Mouse (Mus musculus) intestine, embryonic 14.5 days (tissue): Measurements from ENCODE around the gene Ttyh3. TPM values are rescaled to one million over a fixed set of nuclear protein-coding genes. Genes with fewer than 3 reads are reported as not detected.
"Not testable (repeated sequence)": the region's sequence is repeated elsewhere in the genome, so short reads cannot be mapped to it uniquely, and the experiment has no call there.

Experiments used
- ATAC-seq: fragments of 200-750 bp; cut with Nextera tagmentation; replicated peaks from 2 replicates; pipeline ENCODE4 v1.8.0; 2017; ENCODE audit warnings: low read depth, moderate number of reproducible peaks, moderate TSS enrichment, moderate library complexity; ENCODE audit not compliant: low FRiP score, low TSS enrichment
- DNase-seq: peaks from one replicate; pipeline ENCODE4 v3.0.0-alpha.2; 2018; ENCODE audit warnings: low spot score
- H3K27ac ChIP-seq: fragments of 300-500 bp; sonication (generic); 2 replicates; pipeline ENCODE4 v1.5.1; 2014; ENCODE audit warnings: low read depth, mild to moderate bottlenecking, control low read depth
- H3K27me3 ChIP-seq: fragments of 300-500 bp; sonication (generic); replicated peaks from 2 replicates; pipeline ENCODE4 v1.6.1; 2014; ENCODE audit warnings: low read length, control low read depth; ENCODE audit not compliant: control insufficient read depth, insufficient read depth
- H3K36me3 ChIP-seq: fragments of 300-500 bp; sonication (generic); 2 replicates; pipeline ENCODE4 v1.6.1; 2014; ENCODE audit warnings: low read length, control low read depth; ENCODE audit not compliant: control insufficient read depth, insufficient read depth
- H3K4me1 ChIP-seq: fragments of 300-500 bp; sonication (generic); replicated peaks from 2 replicates; pipeline ENCODE4 v1.6.1; 2014; ENCODE audit warnings: low read length, control low read depth, mixed read lengths; ENCODE audit not compliant: control insufficient read depth, insufficient read depth
- H3K4me2 ChIP-seq: fragments of 300-500 bp; sonication (generic); 2 replicates; pipeline ENCODE4 v1.6.1; 2014; ENCODE audit warnings: low read length
- H3K4me3 ChIP-seq: fragments of 300-500 bp; sonication (generic); 2 replicates; pipeline ENCODE4 v1.5.1; 2014; ENCODE audit warnings: low read depth, low read length, control low read depth, mixed read lengths
- H3K9ac ChIP-seq: fragments of 300-500 bp; sonication (generic); 2 replicates; pipeline ENCODE4 v1.6.1; 2014; ENCODE audit warnings: mild to moderate bottlenecking, low read length
- H3K9me3 ChIP-seq: fragments of 300-500 bp; sonication (generic); 2 replicates; pipeline ENCODE4 v1.6.1; 2016; ENCODE audit warnings: low read length, control low read depth; ENCODE audit not compliant: control insufficient read depth
- WGBS: fragments of 180-500 bp; shearing (Covaris S2); extraction: QIAGEN DNeasy Blood & Tissue Kit; methylation state at CpG from one replicate; pipeline ENCODE4 v1.1.7; 2014; 5-methylcytosine and 5-hydroxymethylcytosine counted together
- polyA plus RNA-seq: library from polyadenylated mRNA; unstranded; fragments of >200 nt; fragmentation: Nextera tagmentation; extraction: Ambion mirVana; gene quantifications from 2 replicates; pipeline ENCODE4 v1.2.1, GENCODE M21; 2014

Gene Ttyh3
- polyA plus RNA-seq, 1 experiment from 2014 or later = 44.8 TPM

- DNase-seq (no peak), ATAC-seq (no peak)
- no peaks in the 10 kb centered on the region; the same call in 1 of the 2 replicates for H3K4me1 ChIP-seq
- no peak overlapping the region for H3K4me3 ChIP-seq
- no peak overlapping the region for H3K9ac ChIP-seq
- no peak overlapping the region for H3K27ac ChIP-seq
- H3K4me2 ChIP-seq = no peak overlapping the region
- H3K27me3 ChIP-seq = no peaks in the 10 kb centered on the region
- H3K36me3 ChIP-seq = peaks cover 51% of the 10 kb centered on the region
- 83% methylated on average over 11 of the region's 11 CpGs for WGBS
- no peaks in the 10 kb centered on the region for H3K9me3 ChIP-seq
Observed at GRCm38 (mm10) chr5:140675640-140676039, 26.8 kb upstream of the Ttyh3 start.

DNA sequence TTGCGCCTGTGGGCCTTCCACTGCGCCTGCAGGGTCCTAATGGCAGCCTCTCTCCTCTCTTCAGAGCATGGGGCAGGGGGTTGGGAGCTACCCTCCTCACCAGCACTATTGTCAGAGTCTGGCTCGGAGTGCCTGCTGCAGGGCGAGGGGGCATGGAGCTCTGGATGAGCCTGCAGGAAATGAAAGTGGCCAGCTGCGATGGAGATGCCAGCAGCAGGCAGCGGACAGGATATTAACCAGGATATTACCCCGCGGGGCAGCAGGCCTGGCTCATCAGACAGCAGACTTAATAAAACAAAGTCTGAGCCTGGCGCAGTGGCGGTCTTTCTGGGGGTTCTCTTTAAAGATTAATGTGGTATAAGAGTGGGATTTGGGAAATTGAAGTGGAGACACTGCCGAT lies 26.2 kb upstream of the Ttyh3 start:
- Histone ChIP-seq H3K9ac (no peak overlapping the region), H3K27ac (no peak overlapping the region), H3K36me3 (peaks cover 57% of the 10 kb centered on the region), H3K4me1 (no peaks in the 10 kb centered on the region; the same call in 1 of the 2 replicates), H3K27me3 (no peaks in the 10 kb centered on the region), H3K4me3 (no peak overlapping the region), H3K4me2 (no peak overlapping the region), H3K9me3 (no peaks in the 10 kb centered on the region)
- 72% methylated on average over 11 of the region's 11 CpGs for WGBS
- ATAC-seq = no peak
- DNase-seq = no peak

- Histone ChIP-seq H3K9ac (no peak overlapping the region), H3K4me1 (no peaks in the 10 kb centered on the region; the same call in 1 of the 2 replicates), H3K9me3 (peaks cover 3% of the 10 kb centered on the region), H3K27me3 (no peaks in the 10 kb centered on the region), H3K27ac (no peak overlapping the region), H3K36me3 (peaks cover 62% of the 10 kb centered on the region), H3K4me3 (no peak overlapping the region), H3K4me2 (no peak overlapping the region)
- 90% methylated on average over 17 of the region's 17 CpGs for WGBS
- DNase-seq (no peak), ATAC-seq (no peak)
Observed at GRCm38 (mm10) chr5:140674036-140674435, 25.2 kb upstream of the Ttyh3 start.

DNA sequence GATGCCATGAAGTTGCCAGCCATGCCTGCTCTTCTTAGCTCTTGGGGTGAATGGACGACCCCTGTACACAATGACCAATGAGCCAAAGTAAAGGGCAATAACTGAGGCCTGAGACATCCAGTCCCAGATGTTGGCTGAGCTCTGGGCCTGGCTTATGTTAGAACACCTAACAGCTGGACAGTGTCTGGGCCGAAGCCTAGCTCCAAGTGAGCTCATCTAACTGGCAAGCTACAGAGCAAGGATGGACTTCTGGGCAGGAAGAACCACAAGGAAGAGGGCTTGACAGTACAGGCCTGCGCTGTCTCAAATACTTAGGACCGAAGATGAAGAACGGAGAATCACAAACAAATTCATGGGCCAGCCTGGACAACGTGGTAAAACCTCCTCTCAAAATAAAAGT lies 23.8 kb upstream of the Ttyh3 start:
- H3K36me3 ChIP-seq = peaks cover 61% of the 10 kb centered on the region
- WGBS = 52% methylated on average over 6 of the region's 6 CpGs
- peak; percentile 86 for ATAC-seq
- H3K4me3 ChIP-seq, H3K4me1 ChIP-seq, H3K27me3 ChIP-seq, H3K4me2 ChIP-seq, H3K9ac ChIP-seq, H3K9me3 ChIP-seq, DNase-seq: not testable (repeated sequence)
- H3K27ac ChIP-seq = peak overlapping the region; percentile 79

DNA sequence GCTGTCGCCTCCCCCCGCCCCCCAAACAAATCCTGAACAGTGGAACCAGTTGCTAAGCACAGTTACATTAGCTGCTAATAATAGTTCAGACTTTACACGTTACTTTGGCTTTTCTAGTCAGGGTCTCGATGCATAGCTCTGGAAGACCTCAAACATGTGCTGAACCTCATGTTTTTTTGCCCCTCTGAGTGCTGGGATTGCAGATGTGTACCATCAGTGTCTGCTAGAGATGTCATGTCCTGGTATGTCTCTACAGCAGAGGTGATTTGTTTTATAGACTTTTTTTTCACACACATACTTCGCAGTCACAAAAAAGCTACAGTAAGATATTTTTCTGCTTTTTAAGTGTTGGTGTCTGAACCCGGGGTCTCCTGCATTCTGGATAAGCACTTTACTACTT lies 23.3 kb upstream of the Ttyh3 start:
- Histone ChIP-seq H3K27ac (peak overlapping the region; percentile 79), H3K9me3 (peaks cover 9% of the 10 kb centered on the region), H3K36me3 (peaks cover 56% of the 10 kb centered on the region), H3K4me3 (no peak overlapping the region), H3K9ac (no peak overlapping the region), H3K27me3 (no peaks in the 10 kb centered on the region), H3K4me2 (no peak overlapping the region), H3K4me1 (no peaks in the 10 kb centered on the region; the same call in 1 of the 2 replicates)
- WGBS = 57% methylated on average over 6 of the region's 6 CpGs
- DNase-seq = no peak
- peak; percentile 77 for ATAC-seq

DNA sequence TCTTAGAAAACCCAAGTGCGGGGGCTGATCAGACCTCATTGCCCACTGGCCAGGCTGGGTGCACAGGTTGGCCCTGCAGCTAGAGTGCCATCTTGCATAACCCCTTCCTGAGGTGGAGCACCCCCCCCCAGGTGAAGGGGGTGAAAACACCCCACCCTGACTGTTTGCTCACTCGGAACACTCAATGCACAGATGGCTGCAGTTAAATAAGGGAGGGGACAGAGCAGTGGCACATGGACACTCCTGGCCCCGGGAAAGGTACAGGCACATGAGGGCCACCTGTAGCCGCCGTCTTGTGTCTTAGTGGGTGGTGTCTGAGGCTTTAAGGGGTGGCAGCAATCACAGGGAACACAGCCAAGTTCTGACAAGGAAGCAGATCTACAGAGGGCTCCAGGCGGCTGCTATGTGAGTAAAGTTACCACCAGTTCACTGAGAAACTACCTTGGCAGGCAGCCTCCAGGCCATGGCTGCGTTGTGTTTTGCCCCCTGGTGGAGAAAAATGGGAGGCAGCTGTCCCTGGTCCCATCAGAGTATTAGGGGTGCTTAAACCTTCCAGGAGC lies 14.9 kb upstream of the Ttyh3 start:
- peak; percentile 81 for DNase-seq
- 0 out of 2 replicates have a peak, but pooled peaks have one; percentile 28 for ATAC-seq
- 50% methylated on average over 7 of the region's 7 CpGs for WGBS
- H3K4me3 ChIP-seq = no peak overlapping the region
- peaks cover 27% of the 10 kb centered on the region for H3K4me1 ChIP-seq
- no peak overlapping the region for H3K4me2 ChIP-seq
- no peak overlapping the region for H3K27ac ChIP-seq
- no peaks in the 10 kb centered on the region for H3K27me3 ChIP-seq
- H3K9me3 ChIP-seq = peaks cover 3% of the 10 kb centered on the region
- peaks cover 12% of the 10 kb centered on the region for H3K36me3 ChIP-seq
- H3K9ac ChIP-seq = no peak overlapping the region

DNA sequence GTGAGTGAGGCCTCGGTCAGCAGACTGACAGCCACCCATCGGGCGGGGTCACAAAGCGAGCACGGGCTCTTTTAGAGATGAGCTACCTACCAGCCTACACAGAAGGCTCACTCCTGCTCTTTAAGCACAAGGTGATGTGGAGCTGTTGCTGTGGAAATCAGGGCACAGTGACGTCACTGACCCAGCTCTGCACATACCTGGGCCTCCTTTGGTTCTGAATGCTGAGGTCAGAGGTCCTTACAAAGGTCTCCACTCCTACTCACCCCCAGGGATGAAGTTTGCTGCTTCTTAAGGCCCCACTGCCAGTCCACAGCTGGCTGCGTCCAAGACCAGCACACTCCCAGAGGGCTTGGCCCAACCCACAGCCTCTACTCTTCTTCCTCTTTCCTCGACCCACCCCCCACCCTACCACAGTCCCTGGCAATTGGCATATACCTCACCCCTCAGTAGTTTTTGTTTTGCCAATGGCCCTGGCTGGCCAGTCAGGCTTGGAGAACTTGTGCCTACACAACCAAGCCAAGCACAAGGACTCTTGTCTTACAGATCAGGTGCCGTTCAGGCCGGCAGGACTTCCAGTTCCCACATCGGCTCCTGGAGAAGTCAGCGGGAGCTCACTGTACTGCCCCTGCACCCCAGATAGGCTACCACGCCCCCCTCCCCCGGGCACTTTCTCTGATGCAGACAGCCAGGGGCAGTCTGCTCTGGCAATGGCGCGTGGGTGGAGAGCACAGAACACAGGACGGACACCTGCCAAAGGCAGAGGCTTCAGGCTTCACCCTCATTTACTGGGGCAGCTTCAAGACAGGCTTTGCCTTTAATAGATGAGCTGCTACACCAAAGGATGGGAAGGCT lies 14.1 kb upstream of the Ttyh3 start:
- no peak overlapping the region for H3K4me3 ChIP-seq
- no peak overlapping the region for H3K9ac ChIP-seq
- peaks cover 9% of the 10 kb centered on the region for H3K36me3 ChIP-seq
- ATAC-seq (0 out of 2 replicates have a peak, but pooled peaks have one; percentile 9), DNase-seq (no peak)
- peaks cover 27% of the 10 kb centered on the region for H3K4me1 ChIP-seq
- 69% methylated on average over 17 of the region's 17 CpGs for WGBS
- H3K4me2 ChIP-seq = no peak overlapping the region
- no peaks in the 10 kb centered on the region for H3K27me3 ChIP-seq
- H3K27ac ChIP-seq = peak overlapping the region; percentile 49; the same call in 1 of the 2 replicates
- no peaks in the 10 kb centered on the region for H3K9me3 ChIP-seq

DNA sequence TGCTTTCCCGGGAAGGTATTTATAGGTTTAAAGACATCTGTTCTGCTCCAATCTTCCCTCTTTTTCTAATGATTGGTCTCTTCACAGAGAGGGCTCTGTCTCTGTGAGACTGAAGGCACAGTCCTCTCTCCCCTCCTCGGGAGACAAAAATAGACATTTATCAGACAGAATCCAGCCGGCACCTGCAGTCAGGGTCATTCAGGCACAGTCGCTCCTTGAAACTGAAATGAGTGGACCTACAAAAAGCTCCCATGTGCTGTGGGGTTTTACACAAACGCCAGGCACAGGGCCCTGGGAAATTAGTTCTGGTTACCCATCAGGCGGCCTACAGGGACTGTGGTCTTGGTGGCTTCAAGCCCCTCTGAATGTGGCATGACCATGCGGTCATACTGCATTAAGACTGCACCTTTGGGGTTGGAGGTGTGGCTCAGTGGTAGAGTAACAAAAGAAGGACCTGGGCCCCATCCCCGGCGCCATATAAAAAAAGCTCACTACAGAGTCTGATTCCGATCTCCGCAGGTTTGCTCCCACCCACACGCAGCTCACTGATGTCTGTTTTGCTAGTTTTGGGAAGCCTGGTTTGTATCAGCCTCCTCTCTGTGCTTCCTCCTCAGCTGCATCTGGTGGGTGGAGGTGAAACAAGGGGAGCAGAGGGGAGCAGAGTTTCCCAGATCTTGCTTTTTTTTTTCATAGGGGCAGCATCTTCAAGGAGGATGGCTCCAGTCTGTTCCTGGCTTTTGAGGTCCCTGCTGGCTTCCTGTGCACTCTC lies 13.2 kb upstream of the Ttyh3 start:
- H3K4me3 ChIP-seq = no peak overlapping the region
- peaks cover 27% of the 10 kb centered on the region for H3K4me1 ChIP-seq
- peaks cover 9% of the 10 kb centered on the region for H3K36me3 ChIP-seq
- H3K27ac ChIP-seq = peak overlapping the region; percentile 49; the same call in 1 of the 2 replicates
- DNase-seq (no peak), ATAC-seq (0 out of 2 replicates have a peak, but pooled peaks have one; percentile 3)
- H3K4me2 ChIP-seq = no peak overlapping the region
- no peaks in the 10 kb centered on the region for H3K27me3 ChIP-seq
- H3K9me3 ChIP-seq = no peaks in the 10 kb centered on the region
- no peak overlapping the region for H3K9ac ChIP-seq
- 33% methylated on average over 12 of the region's 12 CpGs for WGBS
